Mouse (Mus musculus): ENCODE data around the gene Gm42421. TPM values are rescaled to one million over a fixed set of nuclear protein-coding genes. Genes with fewer than 3 reads are reported as not detected.

Gm42421 gene
- total RNA-seq, 1 experiment from 2014 or later: not detected

DNA sequence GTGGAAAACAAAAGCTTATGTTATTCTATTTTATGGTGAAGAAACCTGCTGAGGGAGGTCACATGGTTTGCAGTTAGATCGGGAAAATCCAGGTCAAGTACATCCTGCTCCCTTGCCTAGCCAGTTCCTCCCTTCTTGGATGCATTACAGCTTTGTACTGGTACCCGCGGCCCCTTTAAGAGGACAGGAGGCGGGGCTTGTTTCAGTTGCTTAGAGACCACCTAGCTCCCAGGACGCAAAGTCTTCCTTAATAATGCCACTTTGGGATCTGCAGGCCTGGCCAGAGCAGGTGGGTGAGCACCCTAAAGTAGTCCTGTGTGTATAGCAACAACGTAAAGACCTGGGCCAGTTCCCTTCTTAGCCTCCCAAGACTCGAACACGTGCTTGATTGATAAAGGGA is 4.9 kb downstream of the Gm42421 start, which contains the start of gene Rsph10b:
Gene Rsph10b, plus strand, starts transcription at position 205 of the 400 bp plus-strand sequence.
- ATAC-seq (replicated peaks; ENCODE audit: insufficient number of reproducible peaks, low FRiP score, low TSS enrichment, poor library complexity, severe bottlenecking): no peak

DNA sequence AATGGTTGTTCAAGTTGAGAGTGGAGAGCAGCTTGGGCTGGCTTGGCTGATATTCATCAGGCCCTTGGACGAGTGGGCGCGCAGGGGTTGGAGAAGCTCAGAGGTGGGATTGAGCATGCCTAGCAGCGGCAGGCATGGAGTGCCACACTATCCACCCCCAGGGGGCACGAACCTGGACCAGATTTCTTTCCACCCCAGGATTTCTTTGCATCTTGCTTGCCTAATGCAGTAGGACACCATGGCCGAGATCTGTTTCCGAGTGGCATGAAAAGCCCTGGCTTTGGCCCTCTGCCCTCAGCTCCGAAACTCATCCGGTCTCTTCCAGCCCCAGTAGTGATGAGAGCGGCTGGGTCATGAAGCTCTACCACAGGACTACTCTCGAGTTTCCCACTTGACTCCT is 5.4 kb downstream of the Gm42421 start:
- no peak for ATAC-seq (replicated peaks; ENCODE audit: insufficient number of reproducible peaks, low FRiP score, low TSS enrichment, poor library complexity, severe bottlenecking)

DNA sequence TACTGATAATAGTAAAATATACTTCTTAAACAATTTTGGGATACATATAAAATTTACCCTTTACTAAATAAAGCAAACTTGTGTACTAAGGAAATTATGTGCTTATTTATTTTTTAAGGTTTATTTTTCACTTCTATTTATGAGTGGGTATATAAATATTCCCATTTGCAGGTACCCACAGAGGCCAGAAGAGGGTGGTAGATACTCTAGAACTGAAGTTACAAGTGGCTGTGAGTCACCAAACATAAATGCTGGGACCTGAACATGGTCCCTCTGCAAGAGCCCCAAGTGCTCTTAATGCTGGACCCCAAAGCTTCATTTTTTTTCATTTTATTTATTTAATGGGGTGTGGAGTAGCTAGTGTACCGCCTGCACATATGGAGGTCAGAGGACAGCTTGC is 5.9 kb downstream of the Gm42421 start:
- no peak for ATAC-seq (replicated peaks; ENCODE audit: insufficient number of reproducible peaks, low FRiP score, low TSS enrichment, poor library complexity, severe bottlenecking)

DNA sequence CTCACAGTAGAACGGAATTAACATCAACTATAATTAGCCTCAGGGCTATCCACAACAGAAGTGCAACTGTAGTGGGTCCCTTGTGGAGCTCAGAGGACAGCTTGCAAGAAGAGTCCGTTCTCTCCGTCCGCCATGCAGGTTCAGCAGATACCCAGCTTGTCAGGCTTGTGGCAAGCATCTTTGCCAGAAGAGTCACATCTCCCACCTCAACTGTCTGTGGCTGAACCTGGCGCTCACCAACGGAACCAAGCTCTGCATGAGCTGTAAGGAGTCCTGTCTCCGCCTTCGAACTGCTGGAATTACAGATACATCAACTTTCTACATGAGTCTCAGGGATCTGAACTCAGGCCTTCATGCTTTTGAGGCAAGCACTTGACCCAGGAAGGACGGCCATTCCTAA is 8.2 kb downstream of the Gm42421 start:
- no peak for ATAC-seq (replicated peaks; ENCODE audit: insufficient number of reproducible peaks, low FRiP score, low TSS enrichment, poor library complexity, severe bottlenecking)

DNA sequence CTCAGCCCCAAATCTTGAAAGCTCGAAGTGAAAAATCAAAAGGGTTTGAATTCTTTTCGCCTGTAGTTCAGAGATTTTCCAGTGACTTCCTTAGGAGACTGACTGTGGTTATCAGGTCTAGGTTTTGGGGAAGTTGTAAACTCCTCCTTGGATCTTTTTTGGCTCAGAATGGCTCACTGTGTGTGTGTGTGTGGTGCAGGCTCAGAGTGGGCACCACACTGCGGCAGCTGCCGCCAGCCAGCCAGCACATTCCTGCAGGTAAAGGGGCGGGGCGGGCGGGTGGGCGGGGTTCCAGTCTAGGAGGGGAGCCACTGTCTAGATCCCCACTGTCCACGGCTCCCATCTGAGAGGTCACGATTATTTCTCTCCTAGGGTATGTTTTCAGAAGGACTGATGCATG is 13.6 kb downstream of the Gm42421 start:
- ATAC-seq (replicated peaks; ENCODE audit: insufficient number of reproducible peaks, low FRiP score, low TSS enrichment, poor library complexity, severe bottlenecking): no peak

DNA sequence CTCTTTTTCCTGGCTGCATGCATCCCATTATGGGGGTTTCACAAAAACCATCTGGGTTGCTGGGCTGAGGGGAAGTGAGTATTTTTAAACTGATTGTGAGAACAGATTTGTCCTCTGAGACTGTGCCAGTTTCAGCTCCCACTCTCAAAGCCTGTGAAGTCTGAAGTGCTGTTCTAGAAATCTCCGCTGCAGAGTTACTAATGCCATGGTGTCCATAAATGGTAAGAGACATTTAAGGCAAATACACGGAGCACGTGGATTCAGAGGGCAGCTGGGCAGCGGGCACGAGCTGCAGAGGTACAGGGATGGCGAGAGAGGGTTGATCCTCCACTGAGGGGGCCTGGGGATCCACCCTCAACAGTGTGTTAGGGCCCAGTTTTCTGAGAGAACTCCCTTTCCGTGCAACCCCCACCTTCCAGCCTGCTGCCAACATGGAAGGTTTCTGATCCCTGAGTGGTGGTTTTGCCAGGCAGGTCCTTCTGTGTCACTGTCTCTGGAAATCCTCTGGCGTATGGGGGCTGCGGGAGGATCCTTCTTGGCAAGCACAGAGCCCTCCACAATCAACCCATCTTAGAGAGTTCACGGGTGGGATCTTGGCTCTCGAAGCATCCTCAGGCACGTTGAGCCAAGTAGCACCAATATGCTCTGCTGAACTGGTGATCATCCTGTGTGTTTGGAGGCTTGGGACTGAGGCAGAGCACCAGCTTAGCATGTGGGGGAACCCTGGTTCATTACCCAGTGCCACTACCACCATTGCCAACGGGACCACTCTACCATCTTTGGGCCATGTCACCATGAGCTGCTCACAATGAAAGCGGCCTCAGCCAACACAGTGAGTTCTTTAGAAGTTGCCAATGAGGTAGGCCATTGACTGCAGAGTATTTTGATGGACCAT is 15.5 kb downstream of the Gm42421 start:
- ATAC-seq (replicated peaks; ENCODE audit: insufficient number of reproducible peaks, low FRiP score, low TSS enrichment, poor library complexity, severe bottlenecking): no peak

DNA sequence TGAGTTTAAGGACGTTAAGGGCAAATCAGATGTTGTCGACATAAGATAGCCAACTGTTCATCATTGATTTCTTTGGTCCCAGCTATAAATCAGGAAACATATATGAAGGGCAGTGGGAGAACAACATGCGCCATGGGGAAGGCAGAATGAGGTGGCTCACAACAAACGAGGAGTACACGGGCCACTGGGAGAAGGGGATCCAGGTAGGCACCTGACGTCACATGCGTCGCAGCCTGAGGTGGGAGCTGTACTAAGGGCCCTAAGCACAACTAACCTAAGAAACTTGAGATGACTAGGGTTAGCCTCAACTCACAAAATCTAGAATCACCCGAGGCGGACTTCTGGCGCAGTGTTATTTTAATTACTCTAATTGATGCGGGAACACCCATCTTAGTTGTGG is 20.4 kb downstream of the Gm42421 start:
- ATAC-seq (replicated peaks; ENCODE audit: insufficient number of reproducible peaks, low FRiP score, low TSS enrichment, poor library complexity, severe bottlenecking): no peak

DNA sequence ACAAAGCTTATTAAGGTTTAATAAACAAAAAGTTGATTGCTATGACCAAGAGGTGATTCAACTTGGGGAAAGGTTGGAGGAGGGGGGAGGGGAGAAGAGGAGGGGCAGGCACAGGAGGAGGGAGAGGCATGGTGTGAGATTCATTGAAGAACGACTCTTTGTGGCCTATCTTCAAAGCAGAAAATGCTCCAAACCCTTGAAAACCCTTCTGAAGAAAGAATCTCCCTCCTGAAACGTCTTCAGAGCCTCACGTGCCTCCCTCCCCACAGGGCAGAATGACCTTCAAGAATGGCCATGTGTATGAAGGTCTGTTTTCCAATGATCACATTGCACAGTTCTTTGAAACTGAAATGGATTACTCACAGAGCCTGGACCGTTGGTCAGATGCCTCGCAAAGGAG is 22.0 kb downstream of the Gm42421 start:
- no peak for ATAC-seq (replicated peaks; ENCODE audit: insufficient number of reproducible peaks, low FRiP score, low TSS enrichment, poor library complexity, severe bottlenecking)

DNA sequence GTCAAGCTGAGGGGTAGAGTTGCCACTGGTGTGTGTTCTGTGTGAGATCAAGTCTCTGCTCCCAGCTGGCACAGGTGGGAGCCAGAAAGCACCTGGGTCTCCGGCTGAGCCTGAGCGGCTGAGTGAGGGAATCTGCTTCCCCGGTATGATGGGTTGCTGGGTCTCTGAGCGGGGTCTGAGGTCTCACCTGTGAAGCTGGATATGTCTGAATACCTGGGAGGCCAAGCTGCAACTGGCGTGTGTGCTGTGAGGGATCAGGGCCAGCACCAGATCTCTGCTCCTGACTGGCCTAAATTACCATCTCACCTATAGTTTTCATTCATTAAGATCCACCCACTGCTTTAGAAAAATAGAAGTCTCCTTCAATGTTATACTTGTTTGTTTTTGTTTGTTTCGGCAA is 29.1 kb downstream of the Gm42421 start:
- ATAC-seq (replicated peaks; ENCODE audit: insufficient number of reproducible peaks, low FRiP score, low TSS enrichment, poor library complexity, severe bottlenecking): no peak

DNA sequence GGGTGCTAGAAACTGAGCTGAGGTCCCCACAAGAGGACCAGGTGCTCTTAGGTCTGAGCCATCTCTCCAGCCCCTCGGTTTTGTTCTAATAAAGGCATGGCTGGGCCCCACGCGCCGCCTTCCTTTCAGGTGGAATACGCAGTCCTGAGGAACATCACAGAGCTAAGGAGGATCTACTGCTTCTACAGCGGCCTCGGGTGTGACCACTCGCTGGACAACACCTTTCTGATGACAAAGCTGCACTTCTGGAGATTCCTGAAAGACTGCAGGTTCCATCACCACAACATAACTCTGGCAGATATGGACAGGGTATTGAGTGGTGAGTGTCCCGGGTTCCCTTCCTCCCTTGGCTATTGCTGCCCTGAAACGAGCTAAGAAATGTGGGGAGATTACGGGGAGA is 31.6 kb downstream of the Gm42421 start:
- ATAC-seq (replicated peaks; ENCODE audit: insufficient number of reproducible peaks, low FRiP score, low TSS enrichment, poor library complexity, severe bottlenecking): no peak

DNA sequence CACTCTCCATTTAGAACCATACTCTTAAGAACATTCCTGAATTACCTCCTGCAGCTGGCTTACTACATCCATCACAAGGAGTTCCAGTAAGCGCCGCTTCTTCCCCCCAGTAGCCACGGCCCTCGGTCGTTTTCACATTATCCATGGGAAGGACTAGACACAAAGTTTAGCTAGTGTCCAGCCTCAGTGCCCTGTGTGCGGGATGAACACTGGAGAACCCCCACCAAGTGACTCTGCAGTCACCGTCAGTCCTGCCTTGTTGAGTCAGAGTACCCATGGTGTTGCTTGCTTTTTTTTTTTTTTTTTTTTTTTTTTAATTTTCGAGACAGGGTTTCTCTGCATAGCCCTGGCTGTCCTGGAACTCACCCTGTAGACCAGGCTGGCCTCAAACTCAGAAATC is 33.2 kb downstream of the Gm42421 start:
- no peak for ATAC-seq (replicated peaks; ENCODE audit: insufficient number of reproducible peaks, low FRiP score, low TSS enrichment, poor library complexity, severe bottlenecking)

DNA sequence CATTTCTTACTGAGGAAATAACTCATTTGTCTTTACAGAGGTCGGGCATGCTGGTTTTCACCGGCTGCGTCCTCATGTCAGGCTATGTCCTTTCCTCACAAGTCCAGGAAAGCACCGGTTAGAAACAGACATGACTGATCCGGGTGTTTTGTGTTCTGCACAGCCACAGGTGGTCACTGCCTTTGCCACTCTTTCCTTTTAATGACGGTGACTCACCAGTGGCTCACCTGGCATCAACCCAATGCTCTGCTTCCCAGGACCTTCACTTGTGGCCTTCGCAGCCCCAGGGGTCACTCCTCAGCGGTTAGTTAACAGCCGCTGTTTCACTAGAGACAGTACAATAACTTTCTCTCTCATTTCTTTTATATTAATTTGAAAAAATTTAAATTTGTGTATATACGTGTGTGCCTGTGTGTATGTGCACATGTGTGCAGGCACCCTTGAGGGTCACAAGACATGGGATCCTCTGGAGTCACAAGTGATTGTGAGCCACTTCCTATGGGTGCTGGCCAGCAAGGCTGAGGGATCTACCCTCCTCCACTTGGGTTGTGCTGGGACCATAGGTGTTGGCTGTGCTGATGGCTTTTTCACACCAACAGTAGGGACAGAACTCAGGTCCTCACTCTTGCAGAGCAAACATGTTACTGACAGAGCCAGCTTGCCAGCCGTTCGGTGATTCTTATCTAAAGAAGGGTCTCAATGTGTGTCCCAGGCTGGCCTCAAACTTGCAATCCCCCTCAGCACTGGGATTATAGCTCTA is 37.8 kb downstream of the Gm42421 start:
- no peak for ATAC-seq (replicated peaks; ENCODE audit: insufficient number of reproducible peaks, low FRiP score, low TSS enrichment, poor library complexity, severe bottlenecking)

DNA sequence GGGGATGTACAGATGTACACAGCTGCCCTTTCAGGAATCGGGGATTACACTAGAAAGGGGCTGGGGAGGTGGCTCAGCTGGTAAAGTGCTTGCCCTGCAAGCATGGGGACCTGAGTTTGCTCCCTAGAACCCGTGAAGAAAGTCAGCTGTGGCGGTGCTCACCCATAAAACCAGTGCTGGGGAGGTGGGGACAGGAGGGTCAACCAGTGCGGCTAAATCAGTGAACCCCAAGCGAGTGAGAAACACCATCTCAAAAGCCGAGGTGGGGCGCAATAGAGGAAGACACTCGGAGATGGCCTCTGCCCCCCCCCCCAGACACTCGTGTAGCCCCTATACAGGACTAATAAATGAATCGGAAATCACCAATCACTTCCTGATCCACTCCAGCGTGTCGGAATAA is 38.7 kb downstream of the Gm42421 start:
- ATAC-seq (replicated peaks; ENCODE audit: insufficient number of reproducible peaks, low FRiP score, low TSS enrichment, poor library complexity, severe bottlenecking): no peak

DNA sequence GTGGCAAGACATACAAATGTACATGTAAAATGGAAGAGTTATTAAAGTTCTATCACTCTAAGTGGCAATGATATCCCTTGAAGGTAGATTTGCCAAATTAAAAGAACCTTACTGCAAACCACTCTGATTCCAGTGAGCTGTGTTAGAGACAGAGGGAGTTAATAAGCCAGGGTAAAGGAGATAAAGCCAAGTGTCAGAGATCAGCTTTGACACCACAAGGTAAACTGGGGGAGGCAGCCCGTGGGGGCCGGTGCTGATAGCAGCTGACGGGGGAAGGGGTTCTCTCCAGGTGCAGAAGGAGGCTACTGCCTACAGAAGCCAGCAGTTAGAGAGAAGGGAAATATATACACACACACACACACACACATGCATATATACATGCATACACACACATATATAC is 44.7 kb downstream of the Gm42421 start:
- no peak for ATAC-seq (replicated peaks; ENCODE audit: insufficient number of reproducible peaks, low FRiP score, low TSS enrichment, poor library complexity, severe bottlenecking)

DNA sequence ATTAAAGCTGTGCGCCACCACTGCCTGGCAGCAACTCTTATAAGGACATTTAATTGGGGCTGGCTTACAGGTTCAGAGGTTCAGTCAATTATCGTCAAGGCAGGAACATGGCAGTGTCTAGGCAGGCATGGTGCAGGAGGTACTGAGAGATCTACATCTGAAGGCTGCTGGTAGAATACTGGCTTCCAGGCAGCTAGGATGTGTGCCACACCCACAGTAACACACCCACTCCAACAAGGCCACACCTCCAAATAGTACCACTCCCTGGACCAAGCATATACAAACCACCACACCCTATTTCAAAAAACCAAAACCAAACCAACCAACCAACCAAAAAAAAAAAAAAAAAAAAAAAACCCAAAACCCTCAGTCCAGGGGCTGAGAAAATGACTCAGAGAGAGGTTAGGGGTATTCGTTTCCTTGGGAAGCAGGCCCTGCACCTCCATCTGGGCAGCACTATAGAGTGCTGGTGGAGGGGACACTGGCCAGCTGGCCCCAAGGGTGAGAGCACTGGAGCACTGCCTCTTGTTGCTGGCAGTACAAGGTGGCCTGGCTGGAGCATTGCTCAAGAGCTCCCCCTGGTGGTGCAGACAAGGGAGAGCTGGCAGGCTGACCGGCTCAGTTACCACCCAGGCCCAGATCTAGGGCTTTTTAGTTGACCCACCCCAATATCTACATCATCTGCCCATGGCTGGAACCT is 47.1 kb downstream of the Gm42421 start:
- ATAC-seq (replicated peaks; ENCODE audit: insufficient number of reproducible peaks, low FRiP score, low TSS enrichment, poor library complexity, severe bottlenecking): peak; percentile 95

DNA sequence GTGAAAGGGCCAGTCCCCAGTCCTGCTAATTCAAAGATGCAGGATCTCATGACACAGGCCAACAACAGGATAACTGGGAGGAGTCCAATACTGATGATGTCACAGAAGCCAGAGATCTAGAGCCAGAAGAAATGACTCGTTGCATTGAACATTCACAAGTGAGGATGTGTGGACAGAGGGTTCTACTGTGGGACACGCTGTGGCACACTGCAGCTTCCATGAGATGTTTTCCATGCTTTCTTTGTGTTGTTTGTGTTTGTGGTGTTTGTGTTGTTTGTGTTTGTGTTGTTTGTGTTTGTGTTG is 47.6 kb downstream of the Gm42421 start:
- no peak for ATAC-seq (replicated peaks; ENCODE audit: insufficient number of reproducible peaks, low FRiP score, low TSS enrichment, poor library complexity, severe bottlenecking)

DNA sequence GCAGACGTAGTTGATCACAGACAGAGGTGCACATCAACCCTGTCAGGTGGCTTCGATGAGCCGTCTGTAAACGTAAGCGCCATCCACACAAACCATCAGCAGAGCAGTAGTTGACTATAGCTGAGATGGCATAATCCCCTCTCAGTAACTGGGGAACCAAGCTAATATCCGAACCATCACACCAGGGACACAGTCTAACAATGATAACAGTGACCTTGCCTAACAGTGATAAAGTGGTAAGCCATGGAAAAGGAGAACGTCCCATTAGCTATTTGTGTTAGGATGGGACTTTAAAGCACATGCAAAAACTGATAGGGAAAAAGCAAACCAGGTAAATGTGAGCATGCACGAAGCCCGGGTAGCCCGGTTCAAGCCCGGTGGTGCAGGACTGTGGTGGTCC is 48.3 kb downstream of the Gm42421 start:
- ATAC-seq (replicated peaks; ENCODE audit: insufficient number of reproducible peaks, low FRiP score, low TSS enrichment, poor library complexity, severe bottlenecking): no peak

DNA sequence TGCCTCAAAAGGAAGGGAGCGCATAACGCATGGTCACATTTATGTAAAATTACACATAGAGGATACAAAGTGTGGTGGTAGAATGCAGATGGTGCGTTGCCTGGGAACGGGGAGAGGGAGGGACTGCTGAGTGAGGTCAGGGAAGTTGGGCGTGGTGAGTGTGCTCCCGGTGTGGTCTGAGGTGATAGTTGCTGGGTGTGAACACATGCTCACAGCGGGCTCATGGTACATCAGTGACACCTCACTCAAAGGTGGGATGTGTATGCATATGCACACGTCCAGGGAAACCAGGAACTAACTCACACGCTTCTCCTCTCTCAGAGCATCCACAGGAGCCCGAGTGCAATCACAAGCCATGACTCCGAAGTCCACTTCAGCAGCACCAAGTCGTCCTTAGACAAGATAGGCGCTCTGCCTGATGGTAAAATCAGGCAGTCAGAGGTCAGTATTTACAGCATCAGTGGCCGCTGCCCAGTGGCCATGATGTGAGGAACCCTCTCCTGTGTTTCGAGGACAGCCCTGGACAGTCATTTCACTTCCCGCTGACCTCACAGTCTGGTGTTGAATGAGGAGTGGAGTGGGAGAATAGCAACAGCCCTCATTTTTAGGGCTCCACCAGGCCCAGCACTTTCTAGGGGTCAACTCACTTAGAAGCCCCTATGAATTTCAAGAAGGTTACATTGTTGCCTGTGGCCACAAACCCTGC is 48.9 kb downstream of the Gm42421 start:
- ATAC-seq (replicated peaks; ENCODE audit: insufficient number of reproducible peaks, low FRiP score, low TSS enrichment, poor library complexity, severe bottlenecking): 0 out of 2 replicates have a peak, but pooled peaks have one; percentile 55

DNA sequence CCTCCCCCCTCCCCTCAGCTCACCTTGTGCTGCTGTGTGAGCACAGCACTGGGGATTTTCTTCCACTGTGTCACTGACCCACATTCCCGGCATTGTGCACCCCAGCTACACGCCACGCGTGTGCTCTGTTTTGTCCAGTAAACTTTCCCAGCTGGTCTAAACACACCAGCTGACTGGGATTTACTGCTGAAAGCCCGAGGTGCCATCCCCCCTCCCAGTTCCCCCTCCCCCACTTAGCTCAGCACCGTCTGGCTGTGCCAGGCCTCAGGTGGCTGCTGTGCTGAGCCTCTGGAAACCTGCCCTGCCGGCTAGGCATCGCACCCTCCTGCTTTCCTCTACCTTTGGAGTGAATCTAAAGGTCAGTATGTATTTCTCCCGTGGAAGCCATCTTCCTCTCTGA is 52.9 kb downstream of the Gm42421 start:
- ATAC-seq (replicated peaks; ENCODE audit: insufficient number of reproducible peaks, low FRiP score, low TSS enrichment, poor library complexity, severe bottlenecking): no peak
